Mouse (Mus musculus): Measurements from ENCODE around the gene Mlh3.

- TF ChIP-seq POLR2A (IDR thresholded peaks at IDR 0.05; ENCODE audit: low read depth, low read length) (no peak), CTCF (conservative IDR thresholded peaks at IDR 0.05 in 1 of 2, IDR thresholded peaks at IDR 0.05 in 1 of 2; ENCODE audit: low read depth in 2 of 2, low read length in 2 of 2) (no peak), PAX5 (IDR thresholded peaks at IDR 0.05; ENCODE audit: low read length) (no peak), CHD1 (IDR thresholded peaks at IDR 0.05; ENCODE audit: low read depth, low read length) (no peak), HCFC1 (IDR thresholded peaks at IDR 0.05; ENCODE audit: low read depth, low read length) (no peak), MXI1 (IDR thresholded peaks at IDR 0.05; ENCODE audit: low read depth, low read length) (no peak), CHD2 (IDR thresholded peaks at IDR 0.05; ENCODE audit: low read length) (no peak), MAX (IDR thresholded peaks at IDR 0.05; ENCODE audit: low read length) (no peak)
Observed at GRCm38 (mm10) chr12:85215031-85215430, 55.4 kb downstream of the Mlh3 start.
